Mouse (Mus musculus) olfactory bulb, adult 2 months (tissue): ENCODE results near the gene Dnajc4. TPM values are rescaled to one million over a fixed set of nuclear protein-coding genes. Genes with fewer than 3 reads are reported as not detected.

Experiments
- H3K27ac ChIP-seq: fragments of 200-500 bp; 2 replicates; pipeline ENCODE4 v1.5.1; 2012; ENCODE audit warnings: low read depth, low read length; ENCODE audit not compliant: insufficient read depth
- H3K4me1 ChIP-seq: fragments of 200-500 bp; 2 replicates; pipeline ENCODE4 v1.6.1; 2012; ENCODE audit warnings: low read length; ENCODE audit not compliant: control insufficient read depth, insufficient read depth
- H3K4me3 ChIP-seq: fragments of 200-500 bp; 2 replicates; pipeline ENCODE4 v1.5.1; 2012; ENCODE audit warnings: mild to moderate bottlenecking, low read depth, low read length, moderate library complexity; ENCODE audit not compliant: insufficient read depth
- CTCF ChIP-seq: fragments of 200-500 bp; IDR thresholded peaks from 2 replicates; pipeline ENCODE4 v1.5.1; 2012; ENCODE audit warnings: low read depth, mild to moderate bottlenecking, low read length, moderate library complexity; ENCODE audit not compliant: insufficient read depth
- POLR2A ChIP-seq: fragments of 200-500 bp; IDR thresholded peaks from 2 replicates; pipeline ENCODE4 v1.6.1; 2012; ENCODE audit warnings: mild to moderate bottlenecking, low read depth, low read length, moderate library complexity; ENCODE audit not compliant: insufficient read depth
- WGBS: fragments of 180-500 bp; shearing (Covaris S2); methylation state at CpG from one replicate; pipeline ENCODE4 v1.1.7; 2018; 5-methylcytosine and 5-hydroxymethylcytosine counted together
- polyA plus RNA-seq: library from polyadenylated mRNA; stranded (reverse); fragments of >200 nt; gene quantifications from 2 replicates; pipeline ENCODE4 v1.2.4, GENCODE M21; 2012; ENCODE audit warnings: low replicate concordance; ENCODE audit not compliant: missing spikeins, insufficient read depth, insufficient read length

The Dnajc4 gene
- polyA plus RNA-seq, 1 experiment = not detected

GRCm38 (mm10) chr19:6987904-6988285 is 4.5 kb downstream of the Dnajc4 start:
- TF ChIP-seq POLR2A = no peak
- no peak for TF ChIP-seq CTCF
- peaks cover 16% of the 10 kb centered on the region for H3K4me1 ChIP-seq
- peak overlapping the region; percentile 74 for H3K4me3 ChIP-seq
- peak overlapping the region; percentile 61 for H3K27ac ChIP-seq
- WGBS = 2% methylated on average over 8 of the region's 8 CpGs

GRCm38 (mm10) chr19:6987061-6987903 is 5.1 kb downstream of the Dnajc4 start, which contains the start of gene Vegfb:
Gene Vegfb, minus strand, starts transcription at chr19:6987651.
- WGBS = under 1% methylated on average over 82 of the region's 85 CpGs
- no peak for TF ChIP-seq POLR2A
- TF ChIP-seq CTCF = no peak
- Histone ChIP-seq H3K4me1 (peaks cover 13% of the 10 kb centered on the region), H3K27ac (peak within 1 kb of the TSS; percentile 61), H3K4me3 (peak within 1 kb of the TSS; percentile 74)

GRCm38 (mm10) chr19:6985951-6986708 is 6.2 kb downstream of the Dnajc4 start:
- Histone ChIP-seq H3K4me3 (no peak overlapping the region), H3K27ac (peak overlapping the region; percentile 55; the same call in 1 of the 2 replicates), H3K4me1 (peaks cover 13% of the 10 kb centered on the region)
- 77% methylated on average over 10 of the region's 10 CpGs for WGBS
- no peak for TF ChIP-seq POLR2A
- no peak for TF ChIP-seq CTCF

- peaks cover 13% of the 10 kb centered on the region for H3K4me1 ChIP-seq
- no peak overlapping the region for H3K27ac ChIP-seq
- H3K4me3 ChIP-seq = no peak overlapping the region
- 92% methylated on average over 19 of the region's 19 CpGs for WGBS
- TF ChIP-seq CTCF = no peak
- TF ChIP-seq POLR2A = no peak
These were observed 7.1 kb downstream of the Dnajc4 start for GRCm38 (mm10) chr19:6985300-6985699.

GRCm38 (mm10) chr19:6983621-6984020 is 8.8 kb downstream of the Dnajc4 start:
- H3K27ac ChIP-seq = no peak overlapping the region
- no peak for TF ChIP-seq POLR2A
- TF ChIP-seq CTCF = no peak

GRCm38 (mm10) chr19:6981465-6981864 is 10.9 kb downstream of the Dnajc4 start:
- H3K4me3 ChIP-seq = no peak overlapping the region
- H3K27ac ChIP-seq = no peak overlapping the region
- peaks cover 23% of the 10 kb centered on the region for H3K4me1 ChIP-seq
- TF ChIP-seq POLR2A (no peak), CTCF (no peak)
- 92% methylated on average over 4 of the region's 4 CpGs for WGBS

More at GRCm38 (mm10) chr19:6983621-6984020, 8.8 kb downstream of the Dnajc4 start:
- WGBS = 45% methylated on average over 5 of the region's 5 CpGs
- Histone ChIP-seq H3K4me3 (no peak overlapping the region), H3K4me1 (peaks cover 20% of the 10 kb centered on the region)

- peak; percentile 69 for TF ChIP-seq POLR2A
- TF ChIP-seq CTCF = no peak
- peak within 1 kb of the TSS; percentile 70 for H3K4me3 ChIP-seq
- peaks cover 26% of the 10 kb centered on the region for H3K4me1 ChIP-seq
- whole genome bisulfite sequencing = 1% methylated on average over 38 of the region's 38 CpGs
- H3K27ac ChIP-seq = peak within 1 kb of the TSS; percentile 84
These were observed 11.8 kb downstream of the Dnajc4 start, which contains the start of gene Fkbp2 for GRCm38 (mm10) chr19:6980381-6981093. Gene Fkbp2, minus strand, starts transcription at chr19:6980501.

- WGBS = 1% methylated on average over 59 of the region's 59 CpGs
- peaks cover 26% of the 10 kb centered on the region for H3K4me1 ChIP-seq
- H3K4me3 ChIP-seq = peak overlapping the region; percentile 70
- peak; percentile 85 for TF ChIP-seq CTCF
- no peak; the same call in 1 of the 2 replicates for TF ChIP-seq POLR2A
- peak overlapping the region; percentile 84 for H3K27ac ChIP-seq
These were observed 12.6 kb downstream of the Dnajc4 start for GRCm38 (mm10) chr19:6979486-6980380.
